Comparison of ENCODE assay signal across 6 mouse cellular contexts in genomic region chr8:58463342-58463741, GRCm38 (mm10).
DNase-seq lines count a peak whose midpoint lies in the region; ATAC-seq and TF ChIP-seq lines count a peak whose summit lies in the region.
"Not testable (repeated sequence)": the region's sequence is repeated elsewhere in the genome, so short reads cannot be mapped to it uniquely, and the experiment has no call there.

No protein-coding gene starts in this region.

- H3K4me1 ChIP-seq in intestine, embryonic 15.5 days (replicated peaks); stomach, embryonic 14.5 days (ENCODE audit: control insufficient read depth, insufficient read depth, low read length); stomach, embryonic 15.5 days; stomach, embryonic 16.5 days (ENCODE audit: control insufficient read depth, insufficient read depth, low read length); stomach, postnatal 0 days (replicated peaks; ENCODE audit: control insufficient read depth, insufficient read depth): not testable (repeated sequence)

- H3K27me3 ChIP-seq in intestine, embryonic 15.5 days (replicated peaks); stomach, embryonic 14.5 days (ENCODE audit: control insufficient read depth, insufficient read depth, low read length); stomach, embryonic 15.5 days (replicated peaks); stomach, embryonic 16.5 days (ENCODE audit: control insufficient read depth, insufficient read depth, low read length); stomach, postnatal 0 days (ENCODE audit: control insufficient read depth, insufficient read depth, low read length): not testable (repeated sequence)

- not testable (repeated sequence) for H3K9me3 ChIP-seq in intestine, embryonic 15.5 days; stomach, embryonic 14.5 days (ENCODE audit: control insufficient read depth, low read depth, low read length); stomach, embryonic 15.5 days; stomach, embryonic 16.5 days (replicated peaks; ENCODE audit: control insufficient read depth, low read length); stomach, postnatal 0 days (ENCODE audit: control insufficient read depth, low read length)

- H3K27ac ChIP-seq in intestine, embryonic 15.5 days; stomach, embryonic 14.5 days (ENCODE audit: low read length); stomach, embryonic 15.5 days; stomach, embryonic 16.5 days (ENCODE audit: low read length); stomach, postnatal 0 days (replicated peaks): not testable (repeated sequence)

- not testable (repeated sequence) for H3K36me3 ChIP-seq in intestine, embryonic 15.5 days; stomach, embryonic 14.5 days (ENCODE audit: control insufficient read depth, insufficient read depth, low read length); stomach, embryonic 15.5 days; stomach, embryonic 16.5 days (ENCODE audit: control insufficient read depth, insufficient read depth, low read length); stomach, postnatal 0 days (ENCODE audit: control insufficient read depth, insufficient read depth, low read length)

- ATAC-seq in intestine, embryonic 15.5 days: peak; percentile 17; the same call in 1 of the 2 replicates
- ATAC-seq in stomach, embryonic 14.5 days (ENCODE audit: insufficient number of reproducible peaks, insufficient read depth, low FRiP score, low read depth): peak; percentile 83
- peak; percentile 84 for ATAC-seq in stomach, embryonic 15.5 days (ENCODE audit: insufficient read depth, low FRiP score, low read depth)
- peak; percentile 86; the same call in 1 of the 2 replicates for ATAC-seq in stomach, embryonic 16.5 days (ENCODE audit: insufficient read depth, low FRiP score)
- peak; percentile 83 for ATAC-seq in stomach, postnatal 0 days (ENCODE audit: low FRiP score, low TSS enrichment)

- H3K9ac ChIP-seq in intestine, embryonic 15.5 days; stomach, embryonic 14.5 days (replicated peaks; ENCODE audit: low read depth, low read length); stomach, embryonic 15.5 days; stomach, embryonic 16.5 days (ENCODE audit: low read length); stomach, postnatal 0 days (ENCODE audit: low read length): not testable (repeated sequence)

- H3K4me3 ChIP-seq in intestine, embryonic 15.5 days (replicated peaks); stomach, embryonic 14.5 days (ENCODE audit: low read depth, low read length); stomach, embryonic 15.5 days (replicated peaks); stomach, embryonic 16.5 days (replicated peaks; ENCODE audit: low read length); stomach, postnatal 0 days (ENCODE audit: low read depth, low read length): not testable (repeated sequence)

- not testable (repeated sequence) for H3K4me2 ChIP-seq in intestine, embryonic 15.5 days (replicated peaks); stomach, embryonic 14.5 days (replicated peaks; ENCODE audit: low read depth, low read length); stomach, embryonic 15.5 days; stomach, embryonic 16.5 days (ENCODE audit: low read depth, low read length); stomach, postnatal 0 days (replicated peaks; ENCODE audit: low read depth)

- not testable (repeated sequence) for TF ChIP-seq EP300 in stomach, postnatal 0 days (optimal IDR thresholded peaks at IDR 0.05)

- DNase-seq in adrenal gland, adult 2 months: peak; percentile 1
- not testable (repeated sequence) for DNase-seq in stomach, postnatal 0 days (ENCODE audit: low spot score)

- not testable (repeated sequence) for TF ChIP-seq CTCF in stomach, postnatal 0 days (IDR thresholded peaks at IDR 0.05; ENCODE audit: low read depth)

- WGBS in intestine, embryonic 15.5 days: 66% methylated on average over 2 of the region's 2 CpGs
- WGBS in stomach, embryonic 14.5 days: 75% methylated on average over 2 of the region's 2 CpGs
- WGBS in stomach, embryonic 15.5 days: 59% methylated on average over 2 of the region's 2 CpGs
- 56% methylated on average over 2 of the region's 2 CpGs for WGBS in stomach, embryonic 16.5 days
- WGBS in stomach, postnatal 0 days: 65% methylated on average over 2 of the region's 2 CpGs

Comparison
In these comparisons a context has a peak if more than half of its experiments do, and no peak if none do; other contexts are left out.
1. ATAC-seq: peak in every context shown above with its lines; median percentile 86 in stomach, embryonic 16.5 days; 84 in stomach, embryonic 15.5 days; 83 in stomach, embryonic 14.5 days; 83 in stomach, postnatal 0 days; 17 in intestine, embryonic 15.5 days.